Mouse (Mus musculus) heart, postnatal 0 days (tissue): ENCODE results near the gene Hsph1.

Experiments used
- CTCF ChIP-seq: IDR thresholded peaks from 2 replicates; pipeline ENCODE4 v1.5.1; 2016; ENCODE audit warnings: antibody characterized with exemption, control low read depth, low read depth
- EP300 ChIP-seq: IDR thresholded peaks from 2 replicates; pipeline ENCODE4 v1.6.1; 2016; ENCODE audit warnings: antibody characterized with exemption, low read depth

DNA sequence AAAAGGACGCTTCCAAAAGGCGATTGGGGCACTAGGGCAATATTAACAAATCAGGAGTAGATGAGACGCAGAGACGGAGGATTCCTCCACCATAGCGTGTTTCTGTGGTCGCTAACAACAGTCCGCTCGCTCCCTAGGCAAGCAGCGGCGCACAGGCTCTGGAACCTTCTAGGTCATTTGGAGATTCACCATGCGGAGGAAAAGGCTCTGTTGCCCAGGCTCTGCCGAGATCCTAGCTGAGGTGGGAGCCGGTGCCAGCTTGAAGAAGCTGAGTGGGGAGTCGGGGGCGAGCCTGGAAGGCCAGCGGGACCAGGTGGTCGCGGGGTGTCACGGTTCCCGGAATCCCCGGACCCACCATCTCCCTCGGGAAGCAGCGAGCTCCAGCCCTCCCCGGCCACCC is 620 bp downstream of the Hsph1 start:
- TF ChIP-seq CTCF (no peak), EP300 (no peak)
